Mouse (Mus musculus) heart, embryonic 15.5 days (tissue): ENCODE measurements at regions not wholly inside any gene's neighbourhood (a gene's known extent, or its start where the extent isn't known, plus 50 kb on each side); places are given as distances from the start of the nearest gene placed in this dataset.

Source experiments
- ATAC-seq: fragments of 200-750 bp; cut with Nextera tagmentation; replicated peaks from 2 replicates; pipeline ENCODE4 v1.8.0; 2017; ENCODE audit warnings: low read depth, moderate TSS enrichment; ENCODE audit not compliant: insufficient number of reproducible peaks, insufficient read depth, low FRiP score
- H3K27ac ChIP-seq: fragments of 300-500 bp; sonication (generic); 2 replicates; pipeline ENCODE4 v1.5.1; 2015; ENCODE audit warnings: mild to moderate bottlenecking, inconsistent platforms
- H3K27me3 ChIP-seq: fragments of 300-500 bp; sonication (generic); 2 replicates; pipeline ENCODE4 v1.6.1; 2015; ENCODE audit warnings: inconsistent platforms
- H3K36me3 ChIP-seq: fragments of 300-500 bp; sonication (generic); 2 replicates; pipeline ENCODE4 v1.6.1; 2015; ENCODE audit warnings: mild to moderate bottlenecking, inconsistent platforms
- H3K4me1 ChIP-seq: fragments of 300-500 bp; sonication (generic); replicated peaks from 2 replicates; pipeline ENCODE4 v1.6.1; 2015; ENCODE audit warnings: inconsistent platforms
- H3K4me2 ChIP-seq: fragments of 300-500 bp; sonication (generic); 2 replicates; pipeline ENCODE4 v1.6.1; 2015; ENCODE audit warnings: inconsistent platforms, mild to moderate bottlenecking, moderate library complexity
- H3K4me3 ChIP-seq: fragments of 300-500 bp; sonication (generic); 2 replicates; pipeline ENCODE4 v1.5.1; 2015; ENCODE audit warnings: mild to moderate bottlenecking, inconsistent platforms
- H3K9ac ChIP-seq: fragments of 300-500 bp; sonication (generic); 2 replicates; pipeline ENCODE4 v1.6.1; 2015; ENCODE audit warnings: mild to moderate bottlenecking, inconsistent platforms
- H3K9me3 ChIP-seq: fragments of 300-500 bp; sonication (generic); replicated peaks from 2 replicates; pipeline ENCODE4 v1.6.1; 2016; ENCODE audit warnings: inconsistent platforms
- WGBS: fragments of 180-500 bp; shearing (Covaris S2); methylation state at CpG from one replicate; pipeline ENCODE4 v1.1.7; 2015; ENCODE audit warnings: mixed read lengths; 5-methylcytosine and 5-hydroxymethylcytosine counted together

GRCm38 (mm10) chr3:51127875-51128274 is 96.4 kb upstream of the Noct start:
- no peak overlapping the region for H3K27ac ChIP-seq
- no peak for ATAC-seq
- no peak overlapping the region for H3K4me3 ChIP-seq
- H3K4me2 ChIP-seq: no peak overlapping the region
- no peaks in the 10 kb centered on the region for H3K9me3 ChIP-seq
- 68% methylated on average over 1 of the region's 1 CpGs for WGBS
- H3K9ac ChIP-seq: no peak overlapping the region
- no peaks in the 10 kb centered on the region for H3K36me3 ChIP-seq
- no peaks in the 10 kb centered on the region for H3K4me1 ChIP-seq
- H3K27me3 ChIP-seq: no peaks in the 10 kb centered on the region

GRCm38 (mm10) chr3:51128491-51129155 is 95.6 kb upstream of the Noct start:
- H3K4me2 ChIP-seq: no peak overlapping the region
- WGBS: 75% methylated on average over 10 of the region's 10 CpGs
- no peak overlapping the region for H3K27ac ChIP-seq
- no peak overlapping the region for H3K4me3 ChIP-seq
- no peak overlapping the region for H3K9ac ChIP-seq
- no peaks in the 10 kb centered on the region for H3K36me3 ChIP-seq
- no peak for ATAC-seq
- H3K9me3 ChIP-seq: no peaks in the 10 kb centered on the region
- no peaks in the 10 kb centered on the region for H3K4me1 ChIP-seq
- no peaks in the 10 kb centered on the region for H3K27me3 ChIP-seq

- Histone ChIP-seq H3K27ac (no peak overlapping the region), H3K36me3 (no peaks in the 10 kb centered on the region), H3K27me3 (no peaks in the 10 kb centered on the region), H3K4me3 (no peak overlapping the region), H3K9me3 (no peaks in the 10 kb centered on the region), H3K4me2 (no peak overlapping the region), H3K4me1 (no peaks in the 10 kb centered on the region), H3K9ac (no peak overlapping the region)
- 61% methylated on average over 5 of the region's 5 CpGs for whole genome bisulfite sequencing
- no peak for ATAC-seq
These were observed 93.5 kb upstream of the Noct start for GRCm38 (mm10) chr3:51130709-51131108.

GRCm38 (mm10) chr3:51131341-51131740 is 92.9 kb upstream of the Noct start:
- Histone ChIP-seq H3K36me3 (no peaks in the 10 kb centered on the region), H3K9ac (no peak overlapping the region), H3K4me3 (no peak overlapping the region), H3K27me3 (no peaks in the 10 kb centered on the region), H3K4me2 (no peak overlapping the region), H3K4me1 (no peaks in the 10 kb centered on the region), H3K27ac (no peak overlapping the region), H3K9me3 (no peaks in the 10 kb centered on the region)
- 78% methylated on average over 3 of the region's 3 CpGs for WGBS
- no peak for ATAC-seq

- no peak overlapping the region for H3K4me2 ChIP-seq
- H3K4me3 ChIP-seq: no peak overlapping the region
- H3K9me3 ChIP-seq: no peaks in the 10 kb centered on the region
- H3K27ac ChIP-seq: no peak overlapping the region
- H3K36me3 ChIP-seq: no peaks in the 10 kb centered on the region
- no peak for ATAC-seq
- H3K27me3 ChIP-seq: no peaks in the 10 kb centered on the region
- 85% methylated on average over 5 of the region's 5 CpGs for WGBS
- H3K9ac ChIP-seq: no peak overlapping the region
- H3K4me1 ChIP-seq: no peaks in the 10 kb centered on the region
These were observed 91.5 kb upstream of the Noct start for GRCm38 (mm10) chr3:51132736-51133135.

GRCm38 (mm10) chr3:51135581-51135980 is 88.7 kb upstream of the Noct start:
- ATAC-seq: no peak
- Histone ChIP-seq H3K9me3 (no peaks in the 10 kb centered on the region), H3K4me1 (no peaks in the 10 kb centered on the region), H3K9ac (no peak overlapping the region), H3K4me3 (no peak overlapping the region), H3K36me3 (no peaks in the 10 kb centered on the region), H3K27ac (no peak overlapping the region), H3K4me2 (no peak overlapping the region), H3K27me3 (no peaks in the 10 kb centered on the region)
- 75% methylated on average over 5 of the region's 5 CpGs for WGBS

- Histone ChIP-seq H3K27me3 (no peaks in the 10 kb centered on the region), H3K4me3 (no peak overlapping the region), H3K4me2 (no peak overlapping the region), H3K9me3 (no peaks in the 10 kb centered on the region), H3K36me3 (no peaks in the 10 kb centered on the region), H3K4me1 (no peaks in the 10 kb centered on the region), H3K27ac (no peak overlapping the region), H3K9ac (no peak overlapping the region)
- 89% methylated on average over 8 of the region's 8 CpGs for WGBS
- no peak for ATAC-seq
These were observed 86.4 kb upstream of the Noct start for GRCm38 (mm10) chr3:51137730-51138312.

- Histone ChIP-seq H3K36me3 (no peaks in the 10 kb centered on the region), H3K4me2 (no peak overlapping the region), H3K4me1 (no peaks in the 10 kb centered on the region), H3K27ac (no peak overlapping the region), H3K27me3 (no peaks in the 10 kb centered on the region), H3K9ac (no peak overlapping the region), H3K4me3 (no peak overlapping the region), H3K9me3 (no peaks in the 10 kb centered on the region)
- no peak for ATAC-seq
- 52% methylated on average over 2 of the region's 2 CpGs for WGBS
These were observed 78.3 kb upstream of the Noct start for GRCm38 (mm10) chr3:51145985-51146384.

GRCm38 (mm10) chr3:51150012-51150411 is 74.2 kb upstream of the Noct start:
- no peak overlapping the region for H3K27ac ChIP-seq
- no peaks in the 10 kb centered on the region for H3K9me3 ChIP-seq
- no peaks in the 10 kb centered on the region for H3K27me3 ChIP-seq
- no peak overlapping the region for H3K4me3 ChIP-seq
- H3K4me1 ChIP-seq: no peaks in the 10 kb centered on the region; the same call in 1 of the 2 replicates
- WGBS: 87% methylated on average over 6 of the region's 6 CpGs
- no peak for ATAC-seq
- H3K9ac ChIP-seq: no peak overlapping the region
- H3K4me2 ChIP-seq: no peak overlapping the region
- no peaks in the 10 kb centered on the region for H3K36me3 ChIP-seq

GRCm38 (mm10) chr3:51151104-51151503 is 73.1 kb upstream of the Noct start:
- H3K9me3 ChIP-seq: no peaks in the 10 kb centered on the region
- no peak overlapping the region for H3K9ac ChIP-seq
- H3K4me2 ChIP-seq: no peak overlapping the region
- no peak; the same call in 1 of the 2 replicates for ATAC-seq
- WGBS: 21% methylated on average over 4 of the region's 4 CpGs
- H3K27me3 ChIP-seq: no peaks in the 10 kb centered on the region
- H3K36me3 ChIP-seq: no peaks in the 10 kb centered on the region
- no peak overlapping the region for H3K4me3 ChIP-seq
- H3K27ac ChIP-seq: no peak overlapping the region
- no peaks in the 10 kb centered on the region; the same call in 1 of the 2 replicates for H3K4me1 ChIP-seq

GRCm38 (mm10) chr3:51155621-51156020 is 68.6 kb upstream of the Noct start:
- no peak overlapping the region for H3K4me2 ChIP-seq
- H3K27ac ChIP-seq: peak overlapping the region; percentile 60; the same call in 1 of the 2 replicates
- 56% methylated on average over 4 of the region's 4 CpGs for WGBS
- H3K4me3 ChIP-seq: no peak overlapping the region
- no peak overlapping the region for H3K9ac ChIP-seq
- no peaks in the 10 kb centered on the region for H3K9me3 ChIP-seq
- ATAC-seq: no peak
- no peaks in the 10 kb centered on the region for H3K36me3 ChIP-seq
- H3K27me3 ChIP-seq: no peaks in the 10 kb centered on the region
- H3K4me1 ChIP-seq: peaks cover 13% of the 10 kb centered on the region
